Mouse (Mus musculus): Measurements from ENCODE around the gene Igfbp6. TPM values are rescaled to one million over a fixed set of nuclear protein-coding genes. Genes with fewer than 3 reads are reported as not detected.

Gene Igfbp6
- polyA plus RNA-seq, 1 experiment, result 1.2 TPM

- H3K4me3 ChIP-seq (replicated peaks), result no peak overlapping the region
- peaks cover 68% of the 10 kb centered on the region for H3K36me3 ChIP-seq (replicated peaks; ENCODE audit: low read length)
- H3K4me1 ChIP-seq, result peaks cover 30% of the 10 kb centered on the region
- peaks cover 11% of the 10 kb centered on the region for H3K27me3 ChIP-seq (replicated peaks)
- TF ChIP-seq FLI1 (IDR thresholded peaks at IDR 0.05; ENCODE audit: low read length), result no peak
- TF ChIP-seq GATA1 (IDR thresholded peaks at IDR 0.05; ENCODE audit: borderline replicate concordance, low read length), result no peak
- no peaks in the 10 kb centered on the region for H3K9me3 ChIP-seq
These were observed 27.3 kb upstream of the Igfbp6 start for GRCm38 (mm10) chr15:102116753-102117415.

GRCm38 (mm10) chr15:102117461-102118443 lies 26.4 kb upstream of the Igfbp6 start:
- Histone ChIP-seq H3K27me3 (replicated peaks) (peaks cover 3% of the 10 kb centered on the region), H3K36me3 (replicated peaks; ENCODE audit: low read length) (peaks cover 75% of the 10 kb centered on the region)
- no peak for TF ChIP-seq FLI1 (IDR thresholded peaks at IDR 0.05; ENCODE audit: low read length)
- TF ChIP-seq GATA1 (IDR thresholded peaks at IDR 0.05; ENCODE audit: borderline replicate concordance, low read length), result no peak

GRCm38 (mm10) chr15:102118591-102118990 lies 25.6 kb upstream of the Igfbp6 start:
- Histone ChIP-seq H3K4me1 (peaks cover 30% of the 10 kb centered on the region), H3K9me3 (no peaks in the 10 kb centered on the region), H3K4me3 (replicated peaks) (no peak overlapping the region), H3K27me3 (replicated peaks) (peaks cover 1% of the 10 kb centered on the region), H3K36me3 (replicated peaks; ENCODE audit: low read length) (peaks cover 81% of the 10 kb centered on the region)
- TF ChIP-seq FLI1 (IDR thresholded peaks at IDR 0.05; ENCODE audit: low read length), result no peak

More at GRCm38 (mm10) chr15:102117461-102118443, 26.4 kb upstream of the Igfbp6 start:
- H3K4me3 ChIP-seq (replicated peaks), result no peak overlapping the region
- peaks cover 30% of the 10 kb centered on the region for H3K4me1 ChIP-seq
- H3K9me3 ChIP-seq, result no peaks in the 10 kb centered on the region

- TF ChIP-seq FLI1 (IDR thresholded peaks at IDR 0.05; ENCODE audit: low read length) (no peak), GATA1 (IDR thresholded peaks at IDR 0.05; ENCODE audit: borderline replicate concordance, low read length) (no peak)
- peaks cover 30% of the 10 kb centered on the region for H3K4me1 ChIP-seq
- no peaks in the 10 kb centered on the region for H3K9me3 ChIP-seq
- no peak overlapping the region for H3K4me3 ChIP-seq (replicated peaks)
- H3K36me3 ChIP-seq (replicated peaks; ENCODE audit: low read length), result peaks cover 83% of the 10 kb centered on the region
- H3K27me3 ChIP-seq (replicated peaks), result no peaks in the 10 kb centered on the region
These were observed 24.9 kb upstream of the Igfbp6 start for GRCm38 (mm10) chr15:102119121-102119830.

- Histone ChIP-seq H3K36me3 (replicated peaks; ENCODE audit: low read length) (peaks cover 88% of the 10 kb centered on the region), H3K27me3 (replicated peaks) (no peaks in the 10 kb centered on the region), H3K4me3 (replicated peaks) (no peak overlapping the region), H3K9me3 (no peaks in the 10 kb centered on the region), H3K4me1 (peaks cover 30% of the 10 kb centered on the region)
- TF ChIP-seq GATA1 (IDR thresholded peaks at IDR 0.05; ENCODE audit: borderline replicate concordance, low read length) (no peak), FLI1 (IDR thresholded peaks at IDR 0.05; ENCODE audit: low read length) (no peak)
These were observed 24.4 kb upstream of the Igfbp6 start for GRCm38 (mm10) chr15:102119831-102120170.

GRCm38 (mm10) chr15:102120530-102120929 lies 23.6 kb upstream of the Igfbp6 start:
- Histone ChIP-seq H3K27me3 (replicated peaks) (no peaks in the 10 kb centered on the region), H3K4me3 (replicated peaks) (no peak overlapping the region), H3K36me3 (replicated peaks; ENCODE audit: low read length) (peaks cover 90% of the 10 kb centered on the region), H3K9me3 (no peaks in the 10 kb centered on the region), H3K4me1 (peaks cover 29% of the 10 kb centered on the region)
- TF ChIP-seq GATA1 (IDR thresholded peaks at IDR 0.05; ENCODE audit: borderline replicate concordance, low read length), result no peak
- no peak for TF ChIP-seq FLI1 (IDR thresholded peaks at IDR 0.05; ENCODE audit: low read length)

GRCm38 (mm10) chr15:102126303-102126702 lies 17.9 kb upstream of the Igfbp6 start:
- H3K36me3 ChIP-seq (replicated peaks; ENCODE audit: low read length), result peaks cover 88% of the 10 kb centered on the region
- H3K9me3 ChIP-seq, result no peaks in the 10 kb centered on the region
- peaks cover 13% of the 10 kb centered on the region for H3K4me1 ChIP-seq
- no peak for TF ChIP-seq FLI1 (IDR thresholded peaks at IDR 0.05; ENCODE audit: low read length)
- TF ChIP-seq GATA1 (IDR thresholded peaks at IDR 0.05; ENCODE audit: borderline replicate concordance, low read length), result no peak
- no peak overlapping the region for H3K4me3 ChIP-seq (replicated peaks)
- H3K27me3 ChIP-seq (replicated peaks), result no peaks in the 10 kb centered on the region

GRCm38 (mm10) chr15:102133314-102133713 lies 10.8 kb upstream of the Igfbp6 start:
- TF ChIP-seq GATA1 (IDR thresholded peaks at IDR 0.05; ENCODE audit: borderline replicate concordance, low read length), result no peak
- TF ChIP-seq FLI1 (IDR thresholded peaks at IDR 0.05; ENCODE audit: low read length), result no peak
- Histone ChIP-seq H3K4me1 (peaks cover 26% of the 10 kb centered on the region), H3K36me3 (replicated peaks; ENCODE audit: low read length) (peaks cover 54% of the 10 kb centered on the region), H3K9me3 (no peaks in the 10 kb centered on the region), H3K4me3 (replicated peaks) (no peak overlapping the region), H3K27me3 (replicated peaks) (no peaks in the 10 kb centered on the region)

- Histone ChIP-seq H3K27me3 (replicated peaks) (no peaks in the 10 kb centered on the region), H3K36me3 (replicated peaks; ENCODE audit: low read length) (peaks cover 40% of the 10 kb centered on the region), H3K4me1 (peaks cover 26% of the 10 kb centered on the region), H3K4me3 (replicated peaks) (no peak overlapping the region), H3K9me3 (no peaks in the 10 kb centered on the region)
- no peak for TF ChIP-seq GATA1 (IDR thresholded peaks at IDR 0.05; ENCODE audit: borderline replicate concordance, low read length)
- no peak for TF ChIP-seq FLI1 (IDR thresholded peaks at IDR 0.05; ENCODE audit: low read length)
These were observed 9.5 kb upstream of the Igfbp6 start for GRCm38 (mm10) chr15:102134709-102135108.

Data from megakaryocyte, embryonic 14.5 days (primary cell).